Mouse (Mus musculus): ENCODE results near the gene Gm45717.

Gm45717 gene

DNA sequence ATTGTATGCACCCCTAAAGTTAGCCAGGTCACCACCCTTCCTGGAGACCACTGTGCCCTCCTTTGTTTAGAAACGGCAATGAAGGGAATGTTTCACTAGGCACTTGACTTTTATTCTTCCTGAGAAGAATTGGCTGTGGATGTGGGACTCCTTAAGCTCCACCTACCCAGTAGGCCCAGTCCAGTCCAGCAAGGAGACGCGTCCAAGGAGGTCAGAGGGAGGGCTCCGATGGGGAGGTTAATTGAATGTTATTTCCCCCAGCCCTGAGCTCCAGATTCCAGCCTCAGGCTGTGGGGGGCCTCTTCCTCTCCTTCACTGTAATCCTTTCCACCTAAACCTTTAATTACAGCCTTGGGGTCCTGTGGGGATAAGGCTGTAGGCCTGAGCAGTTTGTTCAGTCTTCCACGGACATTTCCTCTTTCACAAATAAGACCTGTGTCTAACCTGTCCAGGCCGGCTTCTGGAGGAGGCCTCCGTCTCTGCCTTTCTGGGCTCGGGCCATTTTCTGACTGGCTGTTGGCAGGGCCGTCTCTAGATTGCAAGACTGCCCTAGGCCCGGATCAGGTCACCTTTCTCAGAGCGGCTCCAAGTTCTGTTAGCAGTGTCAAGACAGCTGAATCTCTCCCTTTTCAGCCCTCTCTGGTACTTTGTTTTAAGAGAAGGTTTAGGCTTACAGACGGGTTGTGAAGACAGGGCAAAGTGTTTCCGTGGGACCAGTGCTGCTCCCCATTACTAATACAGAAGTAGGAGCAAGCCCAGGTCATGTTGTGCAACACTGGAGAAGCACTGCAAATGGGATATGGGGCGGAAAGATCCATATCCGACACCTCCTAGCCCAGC lies 53.5 kb downstream of the Gm45717 start:
- no peak for DNase-seq

DNA sequence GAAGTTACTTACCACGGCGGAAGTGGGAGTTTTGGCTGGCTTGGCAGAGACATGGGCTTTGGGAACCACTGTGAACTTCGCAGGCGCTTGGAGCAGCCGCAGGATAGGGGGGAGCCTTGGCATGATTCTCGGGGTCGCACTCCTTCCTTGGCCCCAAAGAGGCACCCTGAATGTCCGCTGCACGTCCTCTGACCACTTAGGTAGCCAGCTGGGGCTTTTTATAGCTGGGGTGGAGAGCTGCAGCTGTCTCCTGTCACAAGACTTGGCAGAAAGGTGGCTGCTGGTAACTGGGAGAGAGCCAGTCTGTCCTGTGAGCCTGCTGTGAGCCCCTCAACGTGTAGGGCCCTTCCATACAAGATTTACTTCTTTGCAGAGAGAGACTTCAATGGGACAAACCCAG lies 55.5 kb downstream of the Gm45717 start, which contains the start of gene Cox8b:
Gene Cox8b (minus strand): TSS at position 227 of the 400 bp plus-strand sequence.
- DNase-seq, result no peak
